Mouse (Mus musculus): ENCODE measurements around the gene Rbm20. TPM values are rescaled to one million over a fixed set of nuclear protein-coding genes. Genes with fewer than 3 reads are reported as not detected.

Gene Rbm20
- total and polyA plus RNA-seq, 3 experiments = 0.36 to 2.6 (median 2.3) TPM

DNA sequence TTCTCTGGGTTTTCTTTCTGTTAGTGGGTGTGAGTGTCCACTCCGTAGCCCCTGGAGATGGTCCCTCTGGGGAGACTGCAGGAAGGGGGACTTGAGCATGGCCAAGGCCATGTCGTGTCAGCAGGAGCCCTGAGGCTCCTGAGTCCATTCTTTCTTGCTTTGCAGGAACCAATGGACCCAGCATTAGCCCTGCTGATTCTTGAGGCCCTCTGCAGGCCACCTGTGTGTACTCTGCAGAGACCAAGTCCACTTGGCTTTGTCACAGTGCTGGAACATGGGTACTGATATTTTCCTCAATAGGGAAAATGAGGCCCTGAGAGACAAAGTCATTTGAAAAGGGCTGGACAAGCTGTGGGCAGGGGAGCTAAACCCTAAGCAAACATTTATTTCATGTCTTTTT lies 193.5 kb downstream of the Rbm20 start:
- no peak for DNase-seq (ENCODE audit: low spot score)
- H3K4me3 ChIP-seq (ENCODE audit: low read depth, low read length) = no peak overlapping the region
- ATAC-seq (ENCODE audit: extremely low read depth, insufficient number of reproducible peaks, low FRiP score, poor library complexity, severe bottlenecking) = no peak

DNA sequence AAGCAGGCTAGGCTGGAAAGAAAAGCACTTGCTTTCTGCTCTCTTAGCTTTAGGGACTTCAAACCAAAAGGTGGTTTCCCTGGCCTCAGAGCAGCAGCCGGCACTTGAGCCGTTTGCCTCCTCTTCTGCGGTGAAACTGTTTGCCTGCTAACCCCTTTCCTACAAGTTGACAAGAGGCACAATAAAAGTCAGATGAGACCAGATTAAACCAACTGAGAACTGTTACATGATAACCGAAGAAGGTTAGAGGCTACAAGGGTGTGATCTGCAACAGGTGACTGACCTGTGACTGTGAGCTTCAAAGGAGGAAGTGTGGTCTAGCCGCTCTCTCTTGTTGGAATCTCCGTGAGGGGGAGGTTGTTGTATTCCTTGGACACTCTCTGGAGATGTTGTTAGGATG lies 194.4 kb downstream of the Rbm20 start:
- TF ChIP-seq POLR2AphosphoS5 (IDR thresholded peaks at IDR 0.05; ENCODE audit: insufficient replicate concordance, low read depth, low read length) (no peak), TAL1 (conservative IDR thresholded peaks at IDR 0.05; ENCODE audit: low read depth, low read length) (no peak), GATA1 (IDR thresholded peaks at IDR 0.05; ENCODE audit: borderline replicate concordance, low read length) (no peak), GATA2 (IDR thresholded peaks at IDR 0.05; ENCODE audit: borderline replicate concordance, low read depth, low read length) (no peak), CTCF (IDR thresholded peaks at IDR 0.05; ENCODE audit: low read depth, low read length) (no peak)
- Histone ChIP-seq H3K36me3 (replicated peaks) (no peaks in the 10 kb centered on the region), H3K9me3 (replicated peaks) (no peaks in the 10 kb centered on the region), H3K4me3 (ENCODE audit: low read depth, low read length) (no peak overlapping the region), H3K4me1 (ENCODE audit: insufficient read depth, low read depth, low read length) (peaks cover 51% of the 10 kb centered on the region), H3K27me3 (ENCODE audit: insufficient read depth, low read length) (no peaks in the 10 kb centered on the region)
- ATAC-seq (ENCODE audit: extremely low read depth, insufficient number of reproducible peaks, low FRiP score, poor library complexity, severe bottlenecking) = no peak
- no peak for DNase-seq (ENCODE audit: low spot score)

More for the DNA sequence above, 193.5 kb downstream of the Rbm20 start:
- no peaks in the 10 kb centered on the region for H3K9me3 ChIP-seq (replicated peaks)
- no peaks in the 10 kb centered on the region for H3K27me3 ChIP-seq (ENCODE audit: insufficient read depth, low read length)
- peaks cover 51% of the 10 kb centered on the region for H3K4me1 ChIP-seq (ENCODE audit: insufficient read depth, low read depth, low read length)
- H3K36me3 ChIP-seq (replicated peaks) = no peaks in the 10 kb centered on the region
- TF ChIP-seq GATA1 (IDR thresholded peaks at IDR 0.05; ENCODE audit: borderline replicate concordance, low read length) (no peak), CTCF (IDR thresholded peaks at IDR 0.05; ENCODE audit: low read depth, low read length) (no peak), POLR2AphosphoS5 (IDR thresholded peaks at IDR 0.05; ENCODE audit: insufficient replicate concordance, low read depth, low read length) (no peak), TAL1 (conservative IDR thresholded peaks at IDR 0.05; ENCODE audit: low read depth, low read length) (no peak)

DNA sequence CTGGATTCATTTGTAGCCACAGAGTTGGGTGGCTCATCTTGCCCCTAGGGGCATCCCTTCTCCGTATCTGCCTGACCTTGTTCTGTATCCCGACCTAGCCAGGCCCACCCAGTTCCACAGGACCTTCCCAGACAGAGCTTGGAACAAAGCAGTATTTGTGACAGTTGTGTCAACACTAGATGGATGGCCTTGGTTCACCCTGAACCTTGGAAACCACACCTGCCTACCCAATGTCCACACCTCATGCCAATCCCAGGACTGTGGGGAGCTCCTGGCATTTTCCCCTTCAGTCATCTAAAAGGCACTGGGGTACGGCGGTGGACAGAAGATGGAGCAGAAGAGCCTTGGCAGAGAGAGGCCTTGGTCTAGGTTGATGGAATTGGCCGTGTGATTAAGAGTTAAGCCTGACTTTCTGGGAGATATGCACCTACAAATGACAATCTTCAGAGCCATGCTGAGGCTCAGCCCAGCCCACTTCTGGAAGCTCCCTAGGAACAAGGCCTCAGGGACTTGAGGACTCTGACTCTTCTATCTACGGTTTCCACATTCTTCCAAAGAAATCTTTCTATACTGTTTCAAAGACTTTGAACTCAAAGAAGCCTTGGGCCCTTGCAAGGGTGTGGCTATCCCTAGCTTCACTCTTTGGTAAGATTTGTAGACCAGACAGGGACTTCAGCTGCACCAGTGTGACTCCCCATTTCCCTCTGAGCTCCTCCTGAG lies 196.0 kb downstream of the Rbm20 start:
- H3K27me3 ChIP-seq (ENCODE audit: insufficient read depth, low read length) = no peaks in the 10 kb centered on the region
- H3K9me3 ChIP-seq (replicated peaks) = no peaks in the 10 kb centered on the region
- ATAC-seq (ENCODE audit: extremely low read depth, insufficient number of reproducible peaks, low FRiP score, poor library complexity, severe bottlenecking) (no peak), DNase-seq (ENCODE audit: low spot score) (no peak)
- no peak for TF ChIP-seq POLR2AphosphoS5 (IDR thresholded peaks at IDR 0.05; ENCODE audit: insufficient replicate concordance, low read depth, low read length)
- TF ChIP-seq GATA1 (IDR thresholded peaks at IDR 0.05; ENCODE audit: borderline replicate concordance, low read length) = no peak
- no peak for TF ChIP-seq GATA2 (IDR thresholded peaks at IDR 0.05; ENCODE audit: borderline replicate concordance, low read depth, low read length)
- TF ChIP-seq TAL1 (conservative IDR thresholded peaks at IDR 0.05; ENCODE audit: low read depth, low read length) = no peak
- no peak overlapping the region for H3K4me3 ChIP-seq (ENCODE audit: low read depth, low read length)
- no peaks in the 10 kb centered on the region for H3K36me3 ChIP-seq (replicated peaks)
- peaks cover 52% of the 10 kb centered on the region for H3K4me1 ChIP-seq (ENCODE audit: insufficient read depth, low read depth, low read length)

DNA sequence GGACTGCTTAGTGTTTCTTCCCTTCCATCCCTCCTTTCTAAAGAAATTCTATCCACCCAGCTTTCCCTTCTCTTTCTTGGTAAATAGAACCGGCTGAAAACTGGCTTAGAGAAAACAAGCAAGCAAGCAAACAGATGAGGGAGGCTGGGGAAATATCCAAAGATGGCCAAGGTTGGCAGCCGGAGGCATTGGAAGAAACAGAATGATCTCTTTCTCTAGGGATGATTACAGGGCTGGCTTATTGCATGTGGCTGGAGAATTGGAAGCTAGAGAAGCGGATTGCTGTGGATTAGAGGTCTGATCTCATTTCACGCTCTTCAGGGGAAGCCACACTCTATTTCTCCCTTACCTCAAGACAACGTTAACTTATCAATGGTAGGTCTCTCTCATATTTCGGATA lies 198.1 kb downstream of the Rbm20 start:
- Histone ChIP-seq H3K4me1 (ENCODE audit: insufficient read depth, low read depth, low read length) (peaks cover 36% of the 10 kb centered on the region), H3K36me3 (replicated peaks) (no peaks in the 10 kb centered on the region), H3K4me3 (ENCODE audit: low read depth, low read length) (no peak overlapping the region), H3K27me3 (ENCODE audit: insufficient read depth, low read length) (no peaks in the 10 kb centered on the region), H3K9me3 (replicated peaks) (no peaks in the 10 kb centered on the region)
- DNase-seq (ENCODE audit: low spot score) (no peak), ATAC-seq (ENCODE audit: extremely low read depth, insufficient number of reproducible peaks, low FRiP score, poor library complexity, severe bottlenecking) (no peak)
- TF ChIP-seq CTCF (IDR thresholded peaks at IDR 0.05; ENCODE audit: low read depth, low read length) (no peak), GATA2 (IDR thresholded peaks at IDR 0.05; ENCODE audit: borderline replicate concordance, low read depth, low read length) (no peak), GATA1 (IDR thresholded peaks at IDR 0.05; ENCODE audit: borderline replicate concordance, low read length) (no peak), TAL1 (conservative IDR thresholded peaks at IDR 0.05; ENCODE audit: low read depth, low read length) (no peak), POLR2AphosphoS5 (IDR thresholded peaks at IDR 0.05; ENCODE audit: insufficient replicate concordance, low read depth, low read length) (no peak)

DNA sequence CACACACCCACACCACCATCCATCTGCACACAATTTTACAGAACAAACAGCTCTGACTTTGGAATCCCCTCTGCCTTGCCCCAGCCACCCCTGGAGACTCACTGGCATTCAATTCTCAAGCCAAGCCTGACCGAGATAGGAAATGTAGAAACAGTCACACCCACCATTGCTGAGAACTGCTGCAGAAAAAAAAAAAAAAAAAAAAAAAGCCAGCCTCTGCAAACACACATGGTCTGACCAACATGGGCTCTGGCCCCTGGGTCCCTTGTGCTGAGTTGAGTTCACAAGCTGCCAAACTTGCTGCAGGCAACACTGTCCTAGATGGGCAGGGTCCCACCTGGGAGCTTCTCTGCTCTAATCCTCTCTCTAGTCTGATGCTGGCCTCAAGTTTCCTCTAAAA lies 200.7 kb downstream of the Rbm20 start:
- no peak for ATAC-seq (ENCODE audit: extremely low read depth, insufficient number of reproducible peaks, low FRiP score, poor library complexity, severe bottlenecking)
- DNase-seq (ENCODE audit: low spot score) = no peak
- H3K4me1 ChIP-seq (ENCODE audit: insufficient read depth, low read depth, low read length) = peaks cover 17% of the 10 kb centered on the region; the same call in 1 of the 2 replicates
- TF ChIP-seq POLR2AphosphoS5 (IDR thresholded peaks at IDR 0.05; ENCODE audit: insufficient replicate concordance, low read depth, low read length) (no peak), GATA1 (IDR thresholded peaks at IDR 0.05; ENCODE audit: borderline replicate concordance, low read length) (no peak), GATA2 (IDR thresholded peaks at IDR 0.05; ENCODE audit: borderline replicate concordance, low read depth, low read length) (no peak), CTCF (IDR thresholded peaks at IDR 0.05; ENCODE audit: low read depth, low read length) (no peak), TAL1 (conservative IDR thresholded peaks at IDR 0.05; ENCODE audit: low read depth, low read length) (no peak)
- H3K9me3 ChIP-seq (replicated peaks) = no peaks in the 10 kb centered on the region
- no peaks in the 10 kb centered on the region for H3K27me3 ChIP-seq (ENCODE audit: insufficient read depth, low read length)
- H3K4me3 ChIP-seq (ENCODE audit: low read depth, low read length) = no peak overlapping the region
- no peaks in the 10 kb centered on the region for H3K36me3 ChIP-seq (replicated peaks)

DNA sequence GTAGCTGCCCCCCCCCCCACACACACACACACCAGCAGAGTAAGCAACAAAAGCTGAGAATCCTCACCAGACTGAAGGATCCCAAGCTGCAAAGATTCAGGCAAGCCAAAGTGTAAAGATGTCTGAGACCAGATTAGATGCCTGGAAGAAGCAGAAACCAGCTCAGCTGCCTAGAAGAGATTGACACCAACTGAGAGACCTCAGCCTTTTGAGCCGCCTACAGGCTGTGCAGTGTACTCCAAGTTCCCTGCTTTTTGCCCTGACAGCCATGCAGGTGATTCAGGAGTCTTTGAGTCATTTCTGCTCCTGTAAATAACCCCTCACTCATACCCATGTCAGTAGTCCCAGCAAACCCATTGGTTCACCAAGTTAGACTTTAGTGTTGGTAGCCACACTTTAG lies 203.4 kb downstream of the Rbm20 start:
- Histone ChIP-seq H3K4me1 (ENCODE audit: insufficient read depth, low read depth, low read length) (peaks cover 27% of the 10 kb centered on the region), H3K9me3 (replicated peaks) (no peaks in the 10 kb centered on the region), H3K36me3 (replicated peaks) (no peaks in the 10 kb centered on the region), H3K27me3 (ENCODE audit: insufficient read depth, low read length) (no peaks in the 10 kb centered on the region), H3K4me3 (ENCODE audit: low read depth, low read length) (no peak overlapping the region)
- no peak for DNase-seq (ENCODE audit: low spot score)
- no peak for ATAC-seq (ENCODE audit: extremely low read depth, insufficient number of reproducible peaks, low FRiP score, poor library complexity, severe bottlenecking)
- TF ChIP-seq CTCF (IDR thresholded peaks at IDR 0.05; ENCODE audit: low read depth, low read length) (no peak), POLR2AphosphoS5 (IDR thresholded peaks at IDR 0.05; ENCODE audit: insufficient replicate concordance, low read depth, low read length) (no peak), GATA2 (IDR thresholded peaks at IDR 0.05; ENCODE audit: borderline replicate concordance, low read depth, low read length) (no peak), TAL1 (conservative IDR thresholded peaks at IDR 0.05; ENCODE audit: low read depth, low read length) (no peak), GATA1 (IDR thresholded peaks at IDR 0.05; ENCODE audit: borderline replicate concordance, low read length) (no peak)

All from G1E (cell line).